Mouse (Mus musculus) large intestine, adult 2 months (tissue): Measurements from ENCODE around the gene Ddx19b. TPM values are rescaled to one million over a fixed set of nuclear protein-coding genes. Genes with fewer than 3 reads are reported as not detected.
"Not testable (repeated sequence)": the region's sequence is repeated elsewhere in the genome, so short reads cannot be mapped to it uniquely, and the experiment has no call there.

Experiments
- DNase-seq: peaks from one replicate; pipeline ENCODE4 v3.0.0-alpha.2; 2012; ENCODE audit warnings: low read depth, low spot score
- WGBS: fragments of 180-500 bp; shearing (Covaris S2); methylation state at CpG from one replicate; pipeline ENCODE4 v1.1.7; 2018; 5-methylcytosine and 5-hydroxymethylcytosine counted together
- polyA plus RNA-seq: library from polyadenylated mRNA; depleted of rRNA; stranded (reverse); fragments of >200 nt; gene quantifications from 2 replicates; pipeline ENCODE4 v1.2.3, GENCODE M21; 2012; rRNA removed

Gene Ddx19b
- polyA plus RNA-seq, result 3.5 and 4.3 TPM in 2 replicates

GRCm38 (mm10) chr8:111031572-111031971 lies at the start of gene Ddx19b:
TSS of gene Ddx19b (minus strand) at chr8:111031751.
- DNase-seq, result no peak
- WGBS, result 97% methylated on average over 19 of the region's 19 CpGs

GRCm38 (mm10) chr8:111079861-111080271 lies 48.3 kb upstream of the Ddx19b start:
- WGBS, result 20% methylated on average over 6 of the region's 6 CpGs
- peak; percentile 40 for DNase-seq

- 43% methylated on average over 5 of the region's 5 CpGs for WGBS
- DNase-seq, result no peak
Observed at GRCm38 (mm10) chr8:111079461-111079860, 47.9 kb upstream of the Ddx19b start.

DNA sequence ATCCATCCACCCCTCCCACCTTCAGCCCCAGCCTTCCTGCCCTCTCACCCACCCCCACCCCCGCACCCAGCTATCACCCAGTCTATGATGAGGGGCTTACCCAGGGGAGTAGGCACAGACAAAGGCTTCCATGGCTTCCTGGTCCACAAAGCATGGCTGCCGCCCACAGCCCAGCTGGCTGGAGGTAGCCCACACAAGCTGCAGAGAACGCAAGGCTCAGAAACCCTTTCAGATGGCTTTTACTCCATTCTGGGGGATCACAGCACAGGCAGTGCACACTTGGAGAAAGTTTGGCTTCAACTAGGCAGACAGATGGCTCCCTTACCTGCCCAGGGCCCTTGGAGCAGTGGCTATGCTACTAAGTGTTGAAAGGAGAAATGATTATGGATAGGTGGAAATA lies 44.4 kb upstream of the Ddx19b start:
- no peak for DNase-seq
- WGBS, result 85% methylated on average over 3 of the region's 3 CpGs

DNA sequence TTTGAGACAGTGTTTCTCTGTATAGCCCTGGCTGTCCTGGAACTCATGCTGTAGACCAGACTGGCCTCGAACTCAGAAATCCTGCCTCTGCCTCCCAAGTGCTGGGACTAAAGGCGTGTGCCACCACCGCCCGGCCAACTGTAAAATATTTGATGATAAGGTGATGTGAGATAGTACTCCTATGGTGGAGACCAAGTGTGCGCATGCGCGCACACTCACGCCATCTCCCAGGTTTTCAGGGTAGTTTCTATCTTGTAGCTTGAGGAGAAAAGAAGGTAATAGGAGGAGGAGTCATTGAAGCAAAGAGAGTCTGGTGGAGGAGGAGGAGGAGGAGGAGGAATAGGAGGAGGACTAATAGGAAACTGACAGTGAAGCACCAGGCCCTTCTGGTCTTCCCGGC lies 37.1 kb upstream of the Ddx19b start:
- not testable (repeated sequence) for DNase-seq
- 92% methylated on average over 9 of the region's 9 CpGs for WGBS

GRCm38 (mm10) chr8:111067439-111067838 lies 35.9 kb upstream of the Ddx19b start:
- DNase-seq, result no peak
- WGBS, result 44% methylated on average over 10 of the region's 10 CpGs

DNA sequence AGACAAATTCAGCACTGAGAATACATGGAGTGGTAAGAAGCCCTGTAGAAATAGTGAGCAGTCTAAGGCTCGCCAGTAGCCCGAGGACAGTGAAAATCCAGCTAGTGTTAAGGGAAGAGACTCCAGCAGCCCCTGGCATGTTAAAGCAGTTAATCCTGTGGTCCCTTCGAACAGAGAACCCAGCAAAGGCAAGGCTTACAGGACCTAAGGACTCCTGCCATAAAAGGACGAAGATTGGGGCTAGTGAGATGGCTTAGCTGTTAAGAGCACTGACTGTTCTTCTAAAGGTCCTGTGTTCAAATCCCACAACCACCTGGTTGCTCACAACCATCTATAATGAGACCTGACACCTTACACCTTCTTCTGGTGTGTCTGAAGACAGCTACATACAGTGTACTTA lies 34.8 kb upstream of the Ddx19b start:
- no peak for DNase-seq
- 69% methylated on average over 4 of the region's 4 CpGs for WGBS

DNA sequence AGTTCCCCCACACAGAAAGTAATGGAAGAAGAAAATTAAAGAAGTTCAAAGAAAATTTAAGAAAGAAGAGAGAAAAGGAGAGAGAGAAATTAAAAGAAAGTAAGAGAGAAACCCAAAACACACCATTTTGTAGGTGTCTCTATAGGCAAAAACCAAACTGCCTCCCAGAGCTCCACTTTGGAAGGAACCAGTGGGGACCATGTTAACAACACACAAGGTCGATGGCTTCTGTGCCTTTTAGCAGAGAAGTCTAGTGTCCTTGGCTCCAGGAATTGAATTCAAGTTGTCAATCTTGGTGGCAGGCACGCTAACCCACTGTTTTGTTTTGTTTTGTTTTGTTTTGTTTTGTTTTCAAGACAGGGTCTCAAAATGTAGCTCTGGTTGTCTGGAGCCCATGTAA lies 31.3 kb upstream of the Ddx19b start:
- WGBS, result 63% methylated on average over 2 of the region's 2 CpGs
- DNase-seq, result no peak

DNA sequence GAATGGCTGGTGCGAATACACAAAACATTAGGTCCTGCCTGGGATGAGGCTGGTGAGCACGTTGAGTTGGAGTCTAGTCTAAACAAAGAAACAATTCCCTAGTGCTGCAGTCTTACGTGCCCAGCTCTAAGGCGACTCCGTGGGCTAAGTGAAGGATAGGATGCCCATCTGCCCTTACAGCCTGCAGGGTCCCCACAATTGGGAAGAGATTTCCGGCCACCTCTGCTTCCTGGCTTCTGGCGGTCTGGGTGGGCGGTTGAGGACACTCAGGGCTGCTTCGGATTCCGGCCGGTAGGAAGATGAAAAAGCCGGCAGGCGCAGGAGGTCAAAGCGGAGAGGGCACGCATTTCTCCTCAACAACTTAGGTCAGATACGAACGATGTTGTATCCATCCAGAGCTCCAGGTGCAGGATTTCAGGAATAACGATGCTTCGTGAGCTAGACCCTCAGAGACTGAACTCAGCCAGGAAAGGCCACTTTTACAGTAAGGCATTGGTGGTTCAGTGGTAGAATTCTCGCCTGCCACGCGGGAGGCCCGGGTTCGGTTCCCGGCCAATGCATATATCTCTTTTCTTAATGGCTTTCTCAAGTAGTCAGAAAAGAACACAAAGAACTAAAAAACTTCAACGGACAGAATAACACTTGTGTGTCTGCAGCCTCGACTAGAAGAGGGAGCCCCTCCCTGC lies 30.7 kb upstream of the Ddx19b start:
- DNase-seq, result no peak
- WGBS, result 4% methylated on average over 27 of the region's 27 CpGs

- no peak for DNase-seq
- 9% methylated on average over 14 of the region's 14 CpGs for WGBS
Observed at GRCm38 (mm10) chr8:111061688-111062071, 30.1 kb upstream of the Ddx19b start.

DNA sequence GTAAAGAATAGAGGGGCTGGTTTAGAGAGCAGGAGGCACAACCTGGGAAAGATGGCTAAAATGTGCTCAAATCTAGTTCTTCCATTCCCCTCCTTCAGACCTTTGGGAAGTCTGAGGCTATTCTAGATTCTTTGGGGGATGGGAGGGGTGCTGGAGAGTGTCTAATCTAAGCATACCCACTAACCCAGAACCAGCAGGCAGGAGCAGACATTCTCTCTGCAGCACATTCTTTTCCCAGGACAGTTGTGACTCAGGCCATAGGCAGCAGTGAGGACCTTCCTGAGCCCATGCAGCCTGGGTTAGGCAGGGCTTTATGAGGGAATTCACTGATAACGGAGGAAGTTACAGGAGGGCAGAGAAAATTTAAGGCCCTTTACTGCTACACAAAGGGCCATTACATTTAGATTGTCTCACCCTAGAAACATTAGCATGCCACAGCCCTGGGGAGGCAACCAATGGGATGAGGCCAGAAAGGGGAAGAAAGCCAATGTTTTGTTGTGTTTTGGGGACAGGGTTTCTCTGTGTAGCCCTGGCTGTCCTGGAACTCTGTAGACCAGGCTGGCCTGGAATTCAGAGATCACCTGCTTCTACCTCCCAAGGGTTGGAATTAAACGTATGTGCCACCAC lies 27.5 kb upstream of the Ddx19b start:
- peak; percentile 38 for DNase-seq
- 33% methylated on average over 2 of the region's 2 CpGs for WGBS

DNA sequence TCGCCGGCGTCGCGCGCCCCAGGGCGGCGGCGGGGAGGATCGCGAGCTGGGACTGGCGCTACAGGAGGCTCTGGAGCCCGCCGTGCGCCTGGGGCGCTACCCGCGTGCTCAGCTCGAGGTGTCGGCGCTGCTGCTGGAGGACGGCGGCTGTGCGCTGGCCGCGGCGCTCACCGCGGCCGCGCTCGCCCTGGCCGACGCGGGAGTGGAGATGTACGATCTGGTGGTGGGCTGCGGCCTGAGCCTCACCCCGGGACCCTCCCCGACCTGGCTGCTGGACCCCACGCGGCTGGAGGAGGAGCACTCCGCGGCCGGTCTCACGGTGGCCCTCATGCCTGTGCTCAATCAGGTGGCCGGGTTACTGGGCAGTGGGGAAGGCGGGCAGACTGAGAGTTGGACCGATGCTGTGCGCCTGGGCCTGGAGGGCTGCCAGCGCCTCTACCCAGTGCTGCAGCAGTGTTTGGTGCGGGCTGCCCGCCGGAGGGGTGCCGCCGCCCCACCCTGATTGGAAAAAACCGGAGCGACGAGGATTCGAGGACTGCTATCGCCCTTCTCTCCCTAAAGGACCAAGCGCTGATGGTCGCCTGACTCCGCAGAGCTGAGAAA lies 25.2 kb upstream of the Ddx19b start:
- no peak for DNase-seq
- under 1% methylated on average over 63 of the region's 63 CpGs for WGBS

- under 1% methylated on average over 68 of the region's 68 CpGs for WGBS
- DNase-seq, result peak; percentile 87
Observed at GRCm38 (mm10) chr8:111056158-111056663, 24.7 kb upstream of the Ddx19b start, which contains the start of gene Exosc6. TSS of gene Exosc6 (plus strand) at chr8:111056339.

- DNase-seq, result no peak
- 67% methylated on average over 2 of the region's 2 CpGs for WGBS
Observed at GRCm38 (mm10) chr8:111055661-111056060, 24.1 kb upstream of the Ddx19b start.

DNA sequence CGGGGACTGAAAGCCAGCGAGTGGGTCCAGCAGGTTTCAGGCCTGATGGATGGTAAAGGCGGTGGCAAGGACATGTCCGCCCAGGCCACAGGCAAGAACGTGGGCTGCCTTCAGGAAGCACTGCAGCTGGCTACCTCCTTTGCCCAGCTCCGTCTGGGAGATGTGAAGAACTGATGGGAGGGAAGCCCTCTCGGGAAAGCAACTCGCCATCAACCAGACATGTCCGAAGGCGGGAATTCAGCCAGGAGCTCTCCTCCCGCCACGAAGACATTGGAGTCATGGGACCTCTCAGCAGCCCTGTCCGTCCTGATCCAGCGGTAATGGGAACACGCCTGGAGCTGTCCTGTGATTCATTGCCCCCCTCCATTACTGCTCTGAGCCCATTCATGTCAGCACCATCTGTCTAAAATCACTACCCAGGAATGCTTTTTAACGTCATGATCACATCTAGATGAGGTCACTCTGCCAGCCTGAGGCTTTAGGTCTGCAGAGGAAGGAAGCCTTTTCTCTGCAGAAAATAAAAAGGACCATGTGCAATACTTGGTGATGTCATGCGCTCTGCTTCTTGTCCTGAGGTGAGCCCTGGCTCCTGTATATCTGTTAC lies 23.6 kb upstream of the Ddx19b start:
- 89% methylated on average over 17 of the region's 17 CpGs for WGBS
- no peak for DNase-seq

DNA sequence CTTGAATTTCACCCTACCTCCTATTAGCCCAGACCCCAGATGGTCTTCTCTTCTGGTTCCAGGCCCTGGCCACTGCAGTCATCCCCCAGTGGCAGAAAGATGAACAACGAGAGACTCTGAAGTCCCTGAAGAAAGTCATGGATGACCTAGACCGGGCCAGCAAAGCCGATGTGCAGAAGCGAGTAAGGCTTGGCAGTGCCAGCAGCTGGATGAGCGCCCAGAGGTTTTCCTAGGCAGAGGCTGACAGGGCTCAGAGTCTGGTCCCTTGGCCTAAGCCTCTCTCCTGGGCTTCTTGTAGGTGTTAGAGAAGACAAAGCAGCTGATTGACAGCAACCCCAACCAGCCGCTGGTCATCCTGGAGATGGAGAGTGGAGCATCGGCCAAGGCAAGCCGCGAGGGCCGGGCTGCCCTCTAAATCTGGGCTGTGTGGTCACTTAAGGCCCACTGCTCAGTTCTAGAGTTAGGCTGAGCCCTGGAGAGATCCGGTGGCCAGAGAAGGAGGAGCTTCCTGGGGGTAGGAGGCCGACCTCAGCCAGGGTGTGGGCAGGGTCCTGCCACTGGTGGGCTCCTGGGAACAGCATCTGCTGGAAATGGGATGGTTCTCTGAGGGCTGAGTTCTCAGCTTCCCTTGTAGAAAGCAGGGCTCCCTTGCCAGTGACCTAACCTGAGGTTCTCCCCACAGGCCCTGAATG lies 22.4 kb upstream of the Ddx19b start:
- no peak for DNase-seq
- WGBS, result 89% methylated on average over 12 of the region's 12 CpGs

GRCm38 (mm10) chr8:111049106-111049505 lies 17.6 kb upstream of the Ddx19b start:
- DNase-seq, result no peak
- WGBS, result 96% methylated on average over 7 of the region's 7 CpGs

DNA sequence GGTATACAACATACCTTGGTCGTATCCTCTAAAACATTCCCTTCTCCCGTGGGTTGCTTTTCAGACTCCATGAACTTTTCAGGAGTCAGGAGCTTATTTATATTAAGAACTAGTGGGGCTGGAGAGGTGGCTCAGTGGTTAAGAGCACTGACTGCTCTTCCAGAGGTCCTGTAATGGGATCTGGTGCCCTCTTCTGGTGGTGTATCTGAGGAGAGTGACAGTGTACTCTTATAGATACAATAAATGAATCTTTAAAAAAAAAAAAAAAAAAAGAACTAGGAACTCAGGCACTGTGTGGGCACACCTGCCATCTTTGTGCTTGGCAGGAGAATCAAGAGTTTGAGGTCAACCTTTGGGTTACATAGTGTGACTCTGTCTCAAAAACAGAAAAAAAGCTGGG lies 17.1 kb upstream of the Ddx19b start:
- 95% methylated on average over 2 of the region's 2 CpGs for WGBS
- DNase-seq, result no peak

GRCm38 (mm10) chr8:111044003-111044734 lies 12.6 kb upstream of the Ddx19b start:
- DNase-seq, result no peak
- 43% methylated on average over 2 of the region's 2 CpGs for WGBS
